Mouse (Mus musculus): ENCODE data around the gene Sec14l1. TPM values are rescaled to one million over a fixed set of nuclear protein-coding genes. Genes with fewer than 3 reads are reported as not detected.

The Sec14l1 gene
- polyA plus RNA-seq, 1 experiment from 2014 or later, result 22.3 TPM

DNA sequence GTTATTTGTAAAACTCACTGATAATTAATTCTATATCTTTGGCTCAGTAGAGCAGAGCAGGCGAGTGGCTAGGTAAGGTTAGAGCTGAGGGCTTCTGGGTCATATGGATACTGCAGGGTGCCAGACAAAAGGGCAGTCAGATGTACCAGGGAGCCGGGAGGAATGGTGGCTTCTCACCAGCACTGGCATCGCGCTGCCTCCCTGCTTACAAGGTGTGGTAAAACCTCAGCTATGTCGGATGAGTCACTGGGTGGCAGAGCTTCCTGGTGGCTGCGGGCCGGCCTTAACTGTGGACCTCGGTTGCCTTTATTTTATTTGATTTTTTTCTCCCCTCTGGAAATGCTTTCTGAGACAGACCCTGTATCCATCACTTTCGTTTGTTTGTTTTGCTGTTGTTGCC, 90.5 kb downstream of the Sec14l1 start:
- no peaks in the 10 kb centered on the region for H3K36me3 ChIP-seq (ENCODE audit: control insufficient read depth, insufficient read depth, low read length)
- 84% methylated on average over 9 of the region's 9 CpGs for WGBS
- no peaks in the 10 kb centered on the region for H3K9me3 ChIP-seq (ENCODE audit: control insufficient read depth, low read length)
- H3K9ac ChIP-seq (ENCODE audit: low read length), result no peak overlapping the region
- H3K27me3 ChIP-seq (replicated peaks; ENCODE audit: control insufficient read depth, insufficient read depth, low read length), result no peaks in the 10 kb centered on the region
- DNase-seq (ENCODE audit: low spot score) (no peak), ATAC-seq (replicated peaks; ENCODE audit: low FRiP score, low TSS enrichment, low read depth) (no peak)
- H3K27ac ChIP-seq (ENCODE audit: low read depth), result no peak overlapping the region
- no peak overlapping the region for H3K4me2 ChIP-seq (ENCODE audit: low read length)
- no peak overlapping the region for H3K4me3 ChIP-seq (ENCODE audit: low read depth, low read length)
- H3K4me1 ChIP-seq (replicated peaks; ENCODE audit: control insufficient read depth, insufficient read depth, low read length), result peaks cover 17% of the 10 kb centered on the region

DNA sequence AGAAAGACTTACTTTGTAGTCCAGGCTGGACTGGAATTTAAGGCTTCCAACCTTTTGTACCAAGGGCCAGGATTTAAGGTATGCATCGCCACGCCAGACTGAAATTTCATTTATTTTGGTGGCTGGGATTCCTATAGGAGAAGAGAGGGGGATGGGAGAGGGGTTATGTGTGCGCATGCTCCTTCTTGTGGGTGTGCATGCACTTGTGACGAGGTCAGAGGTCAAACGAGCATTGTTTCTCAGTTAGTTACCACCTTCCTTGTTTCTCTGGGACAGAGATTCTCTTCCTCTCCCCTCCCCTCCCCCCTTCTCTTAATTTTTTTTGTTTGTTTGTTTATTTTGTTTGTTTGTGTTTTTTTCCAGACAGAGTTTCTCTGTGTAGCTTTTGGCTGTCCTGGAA, 92.5 kb downstream of the Sec14l1 start:
- Histone ChIP-seq H3K4me2 (ENCODE audit: low read length) (no peak overlapping the region), H3K27ac (ENCODE audit: low read depth) (no peak overlapping the region), H3K4me3 (ENCODE audit: low read depth, low read length) (no peak overlapping the region), H3K9me3 (ENCODE audit: control insufficient read depth, low read length) (no peaks in the 10 kb centered on the region), H3K4me1 (replicated peaks; ENCODE audit: control insufficient read depth, insufficient read depth, low read length) (0 out of 2 replicates have a peak, but pooled peaks cover 4% of the 10 kb centered on the region), H3K36me3 (ENCODE audit: control insufficient read depth, insufficient read depth, low read length) (no peaks in the 10 kb centered on the region), H3K27me3 (replicated peaks; ENCODE audit: control insufficient read depth, insufficient read depth, low read length) (no peaks in the 10 kb centered on the region), H3K9ac (ENCODE audit: low read length) (no peak overlapping the region)
- ATAC-seq (replicated peaks; ENCODE audit: low FRiP score, low TSS enrichment, low read depth) (no peak), DNase-seq (ENCODE audit: low spot score) (no peak)
- WGBS, result 76% methylated on average over 5 of the region's 5 CpGs

DNA sequence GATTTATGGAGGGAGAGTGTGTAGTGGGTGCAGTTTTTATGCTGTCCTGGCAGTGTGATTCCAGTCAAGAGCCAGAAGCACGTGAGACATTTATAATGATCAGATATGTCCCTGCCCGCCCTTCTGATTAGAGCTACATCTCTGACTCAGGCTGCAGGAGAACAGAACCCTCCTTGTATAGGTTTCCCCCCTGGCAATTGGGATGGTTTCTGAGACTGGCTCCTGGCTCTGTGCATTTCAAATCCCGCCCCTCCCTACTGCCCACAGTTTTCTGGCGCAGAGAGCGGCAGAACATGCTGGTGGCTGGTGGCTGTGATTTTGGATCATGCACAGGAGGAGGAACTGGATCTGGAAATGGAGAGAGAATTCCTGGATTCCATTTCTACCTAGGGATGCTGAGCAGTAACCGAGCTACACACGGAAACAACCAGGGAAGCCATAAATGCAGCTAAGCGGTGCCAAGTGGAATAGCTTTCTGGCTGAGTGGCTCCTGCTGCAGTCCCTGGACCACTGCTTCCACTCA, 93.2 kb downstream of the Sec14l1 start:
- DNase-seq (ENCODE audit: low spot score), result no peak
- no peak overlapping the region for H3K4me2 ChIP-seq (ENCODE audit: low read length)
- no peaks in the 10 kb centered on the region for H3K9me3 ChIP-seq (ENCODE audit: control insufficient read depth, low read length)
- H3K4me3 ChIP-seq (ENCODE audit: low read depth, low read length), result no peak overlapping the region
- no peak for ATAC-seq (replicated peaks; ENCODE audit: low FRiP score, low TSS enrichment, low read depth)
- no peak overlapping the region for H3K27ac ChIP-seq (ENCODE audit: low read depth)
- H3K4me1 ChIP-seq (replicated peaks; ENCODE audit: control insufficient read depth, insufficient read depth, low read length), result 0 out of 2 replicates have a peak, but pooled peaks cover 4% of the 10 kb centered on the region
- H3K36me3 ChIP-seq (ENCODE audit: control insufficient read depth, insufficient read depth, low read length), result no peaks in the 10 kb centered on the region
- H3K9ac ChIP-seq (ENCODE audit: low read length), result no peak overlapping the region
- WGBS, result 76% methylated on average over 8 of the region's 8 CpGs
- H3K27me3 ChIP-seq (replicated peaks; ENCODE audit: control insufficient read depth, insufficient read depth, low read length), result no peaks in the 10 kb centered on the region

Small RNAs within 50 kb of the gene (microRNA-seq; reads per million reads assigned to microRNA genes)
- gene Gm24323 (not detected), gene Mir6516 (1.4 reads per million, percentile 16 among the genes with 10 or more reads in this experiment)

Other genes with a start within 250 kb of the Sec14l1 start
- 0.69 and 0.92 TPM in 2 replicates for gene Mgat5b, start 196.3 kb upstream of the Sec14l1 start, polyA plus RNA-seq (2014; fragmentation: Nextera tagmentation; extraction: Ambion mirVana)
- 142 and 143 TPM in 2 replicates for gene Sept9, start 84.5 kb downstream of the Sec14l1 start, polyA plus RNA-seq (2014; fragmentation: Nextera tagmentation; extraction: Ambion mirVana)

All from intestine, embryonic 14.5 days (tissue).